Mouse (Mus musculus): Measurements from ENCODE around the gene Plac8. TPM values are rescaled to one million over a fixed set of nuclear protein-coding genes. Genes with fewer than 3 reads are reported as not detected.

The Plac8 gene
- polyA plus RNA-seq (2014; fragmentation: Illumina TruSeq; extraction: RNeasy Lipid Tissue Mini Kit (QIAGEN cat#74804); ENCODE audit: low read depth, low replicate concordance) = 2.2 TPM

DNA sequence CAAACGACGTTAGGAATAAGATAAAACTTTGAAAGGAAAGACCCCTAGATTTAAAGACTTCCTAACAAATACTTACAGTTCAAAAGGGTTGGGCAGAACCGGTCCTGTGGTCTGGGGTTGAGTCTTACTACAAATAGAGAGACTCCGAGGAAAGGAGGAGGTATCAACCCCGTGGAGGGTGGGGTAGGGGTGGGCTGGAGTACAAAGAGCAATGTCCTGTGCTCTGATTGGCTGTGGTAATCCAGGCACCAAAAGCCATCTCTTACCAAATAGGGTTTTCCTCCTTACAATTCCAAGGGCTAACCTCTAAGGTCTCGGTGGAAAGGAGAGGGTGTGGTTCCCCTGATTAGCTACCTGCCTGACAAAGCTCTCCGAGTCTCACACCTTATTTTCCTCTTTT is at the start of gene Plac8:
Gene Plac8 (minus strand): TSS at position 177 of the 400 bp plus-strand sequence.

DNA sequence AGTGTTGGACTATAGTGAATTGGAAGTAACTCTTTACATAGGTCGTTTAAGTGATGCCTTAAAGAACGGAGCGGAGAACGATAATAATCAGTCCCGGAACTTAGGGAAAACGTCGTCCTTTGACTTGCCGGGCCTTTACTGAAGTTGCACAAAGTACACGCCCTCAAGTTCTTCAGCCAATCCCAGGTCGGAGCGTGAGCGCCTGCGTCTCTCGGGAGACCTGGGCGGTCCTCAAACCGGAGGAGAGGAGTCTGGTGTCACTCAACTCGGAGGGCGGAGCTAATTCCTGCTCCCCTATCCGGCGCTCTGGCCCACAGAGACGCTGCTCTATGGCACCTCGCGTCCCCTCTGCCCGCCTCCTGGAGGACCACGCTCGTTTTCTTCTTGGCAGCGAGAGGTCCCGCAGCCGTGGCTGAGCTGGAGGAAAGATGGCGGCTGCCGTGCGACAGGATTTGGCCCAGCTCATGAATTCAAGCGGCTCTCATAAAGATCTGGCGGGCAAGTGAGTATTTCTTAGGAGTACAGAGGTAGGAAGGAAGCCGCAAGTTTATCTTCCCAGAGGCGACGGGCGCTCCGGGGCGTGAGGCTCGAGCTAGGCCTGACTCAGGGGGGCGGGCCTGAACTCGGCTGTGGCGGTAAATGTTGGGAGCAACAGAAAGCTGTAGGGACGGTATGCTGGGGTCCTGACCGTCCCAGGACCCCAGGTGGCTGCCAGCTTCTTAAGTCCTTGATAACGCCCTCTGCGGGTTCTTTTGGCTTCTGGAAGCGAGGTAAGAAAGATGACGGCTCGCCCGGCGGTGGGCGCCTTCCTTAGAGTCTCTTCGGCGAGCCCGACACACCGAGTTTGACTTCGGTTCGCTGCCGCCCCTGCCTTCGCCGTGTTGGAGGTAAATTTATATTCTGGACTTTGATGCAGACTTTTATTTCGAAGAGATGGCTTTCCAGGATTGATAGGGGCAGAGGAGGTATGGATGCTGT is 53.7 kb downstream of the Plac8 start, which contains the start of gene Cops4:
Gene Cops4 (plus strand): TSS at position 261 of the 978 bp plus-strand sequence.

Other genes with a start within 250 kb of the Plac8 start
- gene Sec31a, start 156.0 kb downstream of the Plac8 start, polyA plus RNA-seq (2014; fragmentation: Illumina TruSeq; extraction: RNeasy Lipid Tissue Mini Kit (QIAGEN cat#74804); ENCODE audit: low read depth, low replicate concordance) = 104 TPM
- 4.5 TPM for gene Lin54, start 71.6 kb downstream of the Plac8 start, polyA plus RNA-seq (2014; fragmentation: Illumina TruSeq; extraction: RNeasy Lipid Tissue Mini Kit (QIAGEN cat#74804); ENCODE audit: low read depth, low replicate concordance)
- gene Cops4, start 53.9 kb downstream of the Plac8 start, polyA plus RNA-seq (2014; fragmentation: Illumina TruSeq; extraction: RNeasy Lipid Tissue Mini Kit (QIAGEN cat#74804); ENCODE audit: low read depth, low replicate concordance) = 97.4 TPM
- gene Coq2, start 102.9 kb upstream of the Plac8 start, polyA plus RNA-seq (2014; fragmentation: Illumina TruSeq; extraction: RNeasy Lipid Tissue Mini Kit (QIAGEN cat#74804); ENCODE audit: low read depth, low replicate concordance) = 127 TPM
- gene Hpse, start 147.5 kb upstream of the Plac8 start, polyA plus RNA-seq (2014; fragmentation: Illumina TruSeq; extraction: RNeasy Lipid Tissue Mini Kit (QIAGEN cat#74804); ENCODE audit: low read depth, low replicate concordance) = 0.73 TPM
- gene Helq, start 226.4 kb upstream of the Plac8 start, polyA plus RNA-seq (2014; fragmentation: Illumina TruSeq; extraction: RNeasy Lipid Tissue Mini Kit (QIAGEN cat#74804); ENCODE audit: low read depth, low replicate concordance) = 6.2 TPM
- gene Mrps18c, start 226.4 kb upstream of the Plac8 start, polyA plus RNA-seq (2014; fragmentation: Illumina TruSeq; extraction: RNeasy Lipid Tissue Mini Kit (QIAGEN cat#74804); ENCODE audit: low read depth, low replicate concordance) = 83.3 TPM
- gene Abraxas1, start 248.7 kb upstream of the Plac8 start, polyA plus RNA-seq (2014; fragmentation: Illumina TruSeq; extraction: RNeasy Lipid Tissue Mini Kit (QIAGEN cat#74804); ENCODE audit: low read depth, low replicate concordance) = 12.6 TPM

All from heart, adult 10 weeks (tissue).